Mouse (Mus musculus) midbrain, postnatal 0 days (tissue): ENCODE measurements at regions not wholly inside any gene's neighbourhood (a gene's known extent, or its start where the extent isn't known, plus 50 kb on each side); places are given as distances from the start of the nearest gene placed in this dataset.

Source experiments
- ATAC-seq: fragments of 200-750 bp; cut with Nextera tagmentation; 2 replicates; pipeline ENCODE4 v1.8.0; 2017; ENCODE audit warnings: moderate number of reproducible peaks, mild to moderate bottlenecking, moderate TSS enrichment, moderate library complexity; ENCODE audit not compliant: low FRiP score
- DNase-seq: peaks from one replicate; pipeline ENCODE4 v3.0.0-alpha.2; 2015; ENCODE audit warnings: low spot score
- H3K27ac ChIP-seq: fragments of 300-500 bp; sonication (generic); 2 replicates; pipeline ENCODE4 v1.5.1; 2014; ENCODE audit warnings: low read depth, mild to moderate bottlenecking, low read length, mixed read lengths
- H3K27me3 ChIP-seq: fragments of 300-500 bp; sonication (generic); 2 replicates; pipeline ENCODE4 v1.6.1; 2014; ENCODE audit warnings: low read length, control low read depth, mixed read lengths; ENCODE audit not compliant: insufficient read depth
- H3K36me3 ChIP-seq: fragments of 300-500 bp; sonication (generic); 2 replicates; pipeline ENCODE4 v1.6.1; 2014; ENCODE audit warnings: low read length, control low read depth, mixed read lengths; ENCODE audit not compliant: insufficient read depth
- H3K4me1 ChIP-seq: fragments of 300-500 bp; sonication (generic); 2 replicates; pipeline ENCODE4 v1.6.1; 2014; ENCODE audit warnings: mild to moderate bottlenecking, control low read depth, antibody characterized with exemption, low read length, mixed read lengths; ENCODE audit not compliant: insufficient read depth
- H3K4me2 ChIP-seq: fragments of 300-500 bp; sonication (generic); 2 replicates; pipeline ENCODE4 v1.6.1; 2014; ENCODE audit warnings: low read depth, mild to moderate bottlenecking, low read length, mixed read lengths; ENCODE audit not compliant: poor library complexity, severe bottlenecking
- H3K4me3 ChIP-seq: fragments of 300-500 bp; sonication (generic); 2 replicates; pipeline ENCODE4 v1.5.1; 2014; ENCODE audit warnings: low read depth, mild to moderate bottlenecking, low read length, moderate library complexity
- H3K9ac ChIP-seq: fragments of 300-500 bp; sonication (generic); replicated peaks from 2 replicates; pipeline ENCODE4 v1.6.1; 2014; ENCODE audit warnings: mild to moderate bottlenecking, low read length, moderate library complexity, mixed read lengths; ENCODE audit not compliant: poor library complexity, severe bottlenecking
- H3K9me3 ChIP-seq: fragments of 300-500 bp; sonication (generic); 2 replicates; pipeline ENCODE4 v1.6.1; 2016; ENCODE audit warnings: low read length, control low read depth
- CTCF ChIP-seq: IDR thresholded peaks from 2 replicates; pipeline ENCODE4 v1.5.1; 2016; ENCODE audit warnings: antibody characterized with exemption, mild to moderate bottlenecking
- WGBS: fragments of 180-500 bp; shearing (Covaris S2); extraction: QIAGEN DNeasy Blood & Tissue Kit; methylation state at CpG from one replicate; pipeline ENCODE4 v1.1.7; 2014; 5-methylcytosine and 5-hydroxymethylcytosine counted together

DNA sequence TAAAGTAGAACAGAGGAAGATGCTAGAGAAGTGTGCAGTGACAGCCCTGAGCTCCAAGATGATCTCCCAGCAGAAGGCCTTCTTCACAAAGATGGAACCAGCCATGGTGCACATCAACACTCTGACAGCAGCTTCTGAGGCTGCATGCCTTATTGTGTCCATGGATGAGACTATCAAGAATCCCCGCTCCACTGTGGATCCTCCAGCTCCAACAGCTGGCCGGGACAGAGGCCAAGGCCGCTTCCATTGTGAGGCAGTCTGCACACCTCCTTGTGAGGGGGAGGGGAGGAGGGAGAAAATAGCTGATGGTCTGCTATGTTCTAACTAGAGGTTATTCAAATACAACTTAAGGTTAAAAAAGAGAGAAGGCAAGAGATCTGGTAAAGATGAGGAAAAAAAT is 231.4 kb upstream of the Rack1 start:
- no peak overlapping the region for H3K27ac ChIP-seq
- no peak overlapping the region for H3K4me3 ChIP-seq
- no peak for TF ChIP-seq CTCF
- no peak overlapping the region for H3K9ac ChIP-seq
- H3K9me3 ChIP-seq: no peaks in the 10 kb centered on the region
- WGBS: 90% methylated on average over 3 of the region's 3 CpGs
- no peaks in the 10 kb centered on the region for H3K27me3 ChIP-seq
- no peak overlapping the region for H3K4me2 ChIP-seq
- H3K4me1 ChIP-seq: no peaks in the 10 kb centered on the region
- no peaks in the 10 kb centered on the region for H3K36me3 ChIP-seq
- no peak for DNase-seq
- ATAC-seq: no peak

DNA sequence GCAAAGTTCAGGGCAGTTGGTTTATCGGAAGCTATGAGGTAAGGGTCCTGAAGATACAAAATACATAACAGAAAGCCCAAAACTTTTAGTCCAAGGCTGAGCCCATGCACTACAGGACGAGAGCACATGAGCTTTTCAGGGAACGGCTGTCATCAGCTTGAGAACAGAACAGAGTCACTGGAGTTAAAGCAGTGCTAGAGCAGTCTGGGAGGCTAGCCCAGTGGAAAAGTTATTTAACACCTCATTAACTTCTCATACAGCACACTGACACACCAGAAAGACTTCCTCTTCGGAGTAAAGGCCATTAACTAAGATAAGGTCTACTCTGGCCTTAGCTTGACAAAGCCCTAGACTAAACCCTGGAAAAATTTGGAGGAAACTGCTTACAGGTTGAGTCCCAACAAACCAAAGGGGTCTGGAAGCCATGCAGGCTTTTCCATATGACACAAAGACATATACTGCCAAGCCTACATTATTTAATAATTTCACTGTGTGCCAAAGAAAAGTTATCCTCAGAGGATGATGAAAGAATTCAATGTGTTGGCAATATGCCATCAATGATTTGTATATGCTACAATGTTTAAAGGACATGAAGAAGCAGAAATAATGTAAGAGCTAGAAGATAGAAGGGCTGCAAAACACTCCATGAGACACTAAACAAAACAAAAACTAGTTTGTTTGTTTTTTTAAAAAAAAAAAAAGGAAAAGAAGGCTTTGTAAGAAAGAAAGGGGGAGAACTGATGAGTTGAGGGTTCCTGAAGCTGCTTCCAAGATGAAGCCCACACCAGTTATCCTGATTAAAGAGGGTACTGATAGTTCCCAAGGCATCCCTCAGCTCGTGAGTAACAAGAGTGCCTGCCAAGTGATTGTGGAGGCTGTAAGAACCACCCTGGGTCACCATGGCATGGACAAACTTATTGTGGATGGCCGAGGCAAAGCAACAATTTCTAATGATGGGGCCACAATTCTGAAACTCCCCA is 232.3 kb upstream of the Rack1 start:
- Histone ChIP-seq H3K9ac (no peak overlapping the region), H3K27ac (no peak overlapping the region), H3K9me3 (no peaks in the 10 kb centered on the region), H3K4me3 (no peak overlapping the region), H3K4me1 (no peaks in the 10 kb centered on the region), H3K36me3 (no peaks in the 10 kb centered on the region), H3K27me3 (no peaks in the 10 kb centered on the region), H3K4me2 (no peak overlapping the region)
- no peak for TF ChIP-seq CTCF
- ATAC-seq (no peak), DNase-seq (no peak)
- WGBS: 79% methylated on average over 6 of the region's 6 CpGs

DNA sequence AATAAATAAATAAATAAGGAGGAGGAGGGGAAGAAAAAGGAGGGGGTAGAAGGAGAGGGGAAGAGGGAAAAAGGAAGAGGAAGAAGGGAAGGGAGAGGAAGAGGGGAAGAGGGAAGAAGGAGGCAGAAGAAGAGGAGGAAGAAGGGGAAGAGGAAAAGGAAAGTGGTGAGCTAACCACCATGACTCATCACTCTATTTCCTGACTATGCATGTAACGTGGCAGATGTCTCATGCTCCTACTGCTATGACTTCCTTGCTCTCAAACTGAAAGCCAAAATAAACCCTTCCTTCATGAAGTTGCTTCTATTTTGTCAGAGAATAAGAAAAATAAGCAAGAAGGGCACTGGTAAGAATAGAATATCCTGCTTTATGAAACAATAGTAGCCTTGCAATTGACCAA is 242.1 kb upstream of the Rack1 start:
- no peak for TF ChIP-seq CTCF
- no peak overlapping the region for H3K9ac ChIP-seq
- H3K27ac ChIP-seq: no peak overlapping the region
- no peak for ATAC-seq
- no peaks in the 10 kb centered on the region for H3K27me3 ChIP-seq
- H3K4me2 ChIP-seq: no peak overlapping the region
- H3K36me3 ChIP-seq: no peaks in the 10 kb centered on the region
- DNase-seq: no peak
- WGBS: 81% methylated on average over 1 of the region's 1 CpGs
- H3K4me1 ChIP-seq: no peaks in the 10 kb centered on the region
- H3K9me3 ChIP-seq: no peaks in the 10 kb centered on the region
- no peak overlapping the region for H3K4me3 ChIP-seq

DNA sequence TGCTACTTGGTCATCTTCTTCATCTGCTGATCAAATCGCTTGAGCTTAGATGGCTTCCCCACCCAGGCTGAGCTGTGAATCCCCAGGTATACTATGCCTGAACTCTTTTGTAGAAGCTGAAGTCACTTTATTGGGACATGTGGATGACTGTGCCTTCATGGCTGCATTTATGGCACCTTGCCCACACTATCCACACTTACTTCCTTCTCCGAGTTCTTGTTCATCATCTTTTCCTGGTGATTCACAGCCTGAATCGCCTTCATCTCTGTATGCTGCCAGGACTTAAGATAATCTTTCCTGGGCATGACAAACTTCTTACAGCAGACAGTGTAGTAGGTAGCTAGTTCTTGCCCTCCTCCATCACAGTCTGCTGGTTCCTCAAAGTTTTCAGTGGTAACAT is 248.1 kb upstream of the Rack1 start:
- no peak overlapping the region for H3K4me3 ChIP-seq
- no peaks in the 10 kb centered on the region for H3K9me3 ChIP-seq
- no peak for DNase-seq
- no peak overlapping the region for H3K27ac ChIP-seq
- H3K4me2 ChIP-seq: no peak overlapping the region
- 93% methylated on average over 3 of the region's 3 CpGs for WGBS
- no peak for TF ChIP-seq CTCF
- H3K36me3 ChIP-seq: no peaks in the 10 kb centered on the region
- H3K4me1 ChIP-seq: no peaks in the 10 kb centered on the region
- no peaks in the 10 kb centered on the region for H3K27me3 ChIP-seq
- H3K9ac ChIP-seq: no peak overlapping the region
- no peak for ATAC-seq

GRCm38 (mm10) chr11:48551201-48551600 is 248.9 kb upstream of the Rack1 start:
- no peaks in the 10 kb centered on the region for H3K27me3 ChIP-seq
- H3K36me3 ChIP-seq: no peaks in the 10 kb centered on the region
- WGBS: 88% methylated on average over 2 of the region's 2 CpGs
- no peak overlapping the region for H3K9ac ChIP-seq
- no peak for DNase-seq
- no peak overlapping the region for H3K4me3 ChIP-seq
- no peak overlapping the region for H3K27ac ChIP-seq
- no peak for ATAC-seq
- H3K4me1 ChIP-seq: no peaks in the 10 kb centered on the region
- TF ChIP-seq CTCF: no peak
- H3K4me2 ChIP-seq: no peak overlapping the region
- H3K9me3 ChIP-seq: no peaks in the 10 kb centered on the region

- no peak for DNase-seq
- no peak for ATAC-seq
- H3K4me1 ChIP-seq: no peaks in the 10 kb centered on the region
- TF ChIP-seq CTCF: no peak
- no peak overlapping the region for H3K9ac ChIP-seq
- H3K36me3 ChIP-seq: no peaks in the 10 kb centered on the region
- H3K4me3 ChIP-seq: no peak overlapping the region
- H3K27me3 ChIP-seq: no peaks in the 10 kb centered on the region
- no peak overlapping the region for H3K4me2 ChIP-seq
- 79% methylated on average over 3 of the region's 3 CpGs for WGBS
- H3K27ac ChIP-seq: no peak overlapping the region
- H3K9me3 ChIP-seq: no peaks in the 10 kb centered on the region
Observed at GRCm38 (mm10) chr11:48526316-48526715, 273.8 kb upstream of the Rack1 start.
